Mouse (Mus musculus) lung, postnatal 0 days (tissue): ENCODE data around the gene Sorl1.

ENCODE experiments used
- CTCF ChIP-seq: IDR thresholded peaks from 2 replicates; pipeline ENCODE4 v1.5.1; 2016; ENCODE audit warnings: antibody characterized with exemption, mild to moderate bottlenecking
- EP300 ChIP-seq: IDR thresholded peaks from 2 replicates; pipeline ENCODE4 v1.6.1; 2016; ENCODE audit warnings: antibody characterized with exemption, mild to moderate bottlenecking, control low read depth

- no peak for TF ChIP-seq EP300
- TF ChIP-seq CTCF, result no peak
Measured at GRCm38 (mm10) chr9:41983286-41983685, 140.8 kb downstream of the Sorl1 start.
